Mouse (Mus musculus) MEL (cell line): ENCODE data around the gene Dhx30.

Experiments used
- CTCF ChIP-seq, 3 experiments: IDR thresholded peaks in 2 of 3; conservative IDR thresholded peaks in 1 of 3; 2 replicates each; pipeline ENCODE4 v1.5.1; 2011 to 2012; ENCODE audit warnings: low read length in 3 of 3, low read depth in 2 of 3, mild to moderate bottlenecking in 2 of 3, improper control_type of control experiment in 1 of 3, inconsistent platforms in 1 of 3, mixed read lengths in 1 of 3, moderate library complexity in 1 of 3; ENCODE audit not compliant: control insufficient read depth in 1 of 3, insufficient read depth in 1 of 3, poor library complexity in 1 of 3, severe bottlenecking in 1 of 3
- EP300 ChIP-seq, 2 experiments: IDR thresholded peaks; 2 replicates each; pipeline ENCODE4 v1.6.1; 2011; ENCODE audit warnings: improper control_type of control experiment in 2 of 2, low read length in 2 of 2, low read depth in 1 of 2, mild to moderate bottlenecking in 1 of 2
- MXI1 ChIP-seq: IDR thresholded peaks from 2 replicates; pipeline ENCODE4 v1.6.1; 2011; ENCODE audit warnings: mild to moderate bottlenecking, low read depth, low read length, improper control_type of control experiment
- POLR2A ChIP-seq, 2 experiments: IDR thresholded peaks; 2 replicates each; pipeline ENCODE4 v1.6.1; 2011 to 2012; ENCODE audit warnings: low read length in 2 of 2, mild to moderate bottlenecking in 2 of 2, control low read depth in 1 of 2, improper control_type of control experiment in 1 of 2, low read depth in 1 of 2, moderate library complexity in 1 of 2; ENCODE audit not compliant: control insufficient read depth in 1 of 2, insufficient read depth in 1 of 2, poor library complexity in 1 of 2
- TAL1 ChIP-seq: IDR thresholded peaks from 2 replicates; pipeline ENCODE4 v1.6.1; 2012; ENCODE audit warnings: mild to moderate bottlenecking, inconsistent platforms, low read length, moderate library complexity, mixed read lengths
- TBP ChIP-seq: IDR thresholded peaks from 2 replicates; pipeline ENCODE4 v1.8.0; 2011; ENCODE audit warnings: low read depth, low read length, improper control_type of control experiment
- UBTF ChIP-seq: IDR thresholded peaks from 2 replicates; pipeline ENCODE4 v1.6.1; 2012; ENCODE audit warnings: low read depth, mild to moderate bottlenecking, inconsistent platforms, low read length, improper control_type of control experiment, moderate library complexity, borderline replicate concordance; ENCODE audit not compliant: insufficient read depth
- USF1 ChIP-seq: IDR thresholded peaks from 2 replicates; pipeline ENCODE4 v1.6.1; 2014; ENCODE audit warnings: low read depth, mild to moderate bottlenecking, inconsistent platforms, low read length, improper control_type of control experiment, moderate library complexity
- ZC3H11A ChIP-seq: IDR thresholded peaks from 2 replicates; pipeline ENCODE4 v1.6.1; 2012; ENCODE audit warnings: low read depth, mild to moderate bottlenecking, inconsistent platforms, low read length, improper control_type of control experiment
- ZKSCAN1 ChIP-seq: IDR thresholded peaks from 2 replicates; pipeline ENCODE4 v1.6.1; 2012; ENCODE audit warnings: low read depth, mild to moderate bottlenecking, inconsistent platforms, low read length, improper control_type of control experiment, moderate library complexity
- ZNF384 ChIP-seq: IDR thresholded peaks from 2 replicates; pipeline ENCODE4 v1.6.1; 2012; ENCODE audit warnings: low read depth, mild to moderate bottlenecking, inconsistent platforms, low read length, improper control_type of control experiment

DNA sequence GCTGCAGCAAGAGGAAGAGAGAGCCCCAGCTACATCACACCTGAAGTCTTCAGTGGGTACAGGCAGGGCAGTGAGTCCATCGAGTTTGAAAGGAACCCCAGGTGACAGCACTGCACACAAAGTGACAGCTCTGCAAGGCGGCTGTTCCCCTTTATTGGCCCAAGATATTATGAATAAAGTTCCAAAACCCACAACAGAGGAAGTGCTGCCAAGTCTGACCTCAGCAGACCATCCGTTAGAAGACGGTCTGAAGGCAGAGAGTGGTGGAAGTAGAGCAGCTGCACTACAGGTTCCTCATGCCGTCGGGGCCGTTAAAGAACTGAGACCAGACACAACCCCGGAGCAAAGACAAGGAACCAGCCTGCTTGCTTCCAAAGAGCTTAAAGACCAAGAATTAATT lies 79.7 kb downstream of the Dhx30 start:
- TF ChIP-seq EP300 (IDR thresholded peaks at IDR 0.05; ENCODE audit: low read depth in 1 of 2, low read length in 2 of 2) (peak in 1 of 2 experiments; percentile 15; a peak in 1 of 4 replicates), POLR2A (IDR thresholded peaks at IDR 0.05; ENCODE audit: control insufficient read depth in 1 of 2, insufficient read depth in 1 of 2, low read depth in 1 of 2, low read length in 2 of 2, poor library complexity in 1 of 2) (no peak), ZC3H11A (no peak), CTCF (IDR thresholded peaks at IDR 0.05 in 2 of 3, conservative IDR thresholded peaks at IDR 0.05 in 1 of 3; ENCODE audit: control insufficient read depth in 1 of 3, insufficient read depth in 1 of 3, low read depth in 2 of 3, low read length in 3 of 3, poor library complexity in 1 of 3, severe bottlenecking in 1 of 3) (no peak), UBTF (no peak), USF1 (no peak), ZNF384 (no peak), MXI1 (no peak), TAL1 (no peak), ZKSCAN1 (no peak), TBP (no peak)
